Mouse (Mus musculus) heart, embryonic 14.5 days (tissue): Measurements from ENCODE around the gene Gpr62. TPM values are rescaled to one million over a fixed set of nuclear protein-coding genes. Genes with fewer than 3 reads are reported as not detected.

Experiments
- ATAC-seq: fragments of 200-750 bp; cut with Nextera tagmentation; 2 replicates; pipeline ENCODE4 v1.8.0; 2017; ENCODE audit warnings: low read depth, moderate TSS enrichment; ENCODE audit not compliant: insufficient number of reproducible peaks, insufficient read depth, low FRiP score
- H3K27ac ChIP-seq, 2 experiments: fragments of 200-500 bp in 1 of 2; fragments of 300-500 bp in 1 of 2; sonication (generic) in 1 of 2; replicated peaks in 1 of 2; 2 replicates each; pipeline ENCODE4 v1.5.1; 2012 to 2014; ENCODE audit warnings: low read depth in 2 of 2, low read length in 2 of 2, control low read depth in 1 of 2, mild to moderate bottlenecking in 1 of 2, mixed read lengths in 1 of 2; ENCODE audit not compliant: control insufficient read depth in 1 of 2, insufficient read depth in 1 of 2
- H3K27me3 ChIP-seq: fragments of 300-500 bp; sonication (generic); 2 replicates; pipeline ENCODE4 v1.6.1; 2014; ENCODE audit warnings: mild to moderate bottlenecking, low read length, control low read depth; ENCODE audit not compliant: control insufficient read depth, insufficient read depth
- H3K36me3 ChIP-seq: fragments of 300-500 bp; sonication (generic); 2 replicates; pipeline ENCODE4 v1.6.1; 2014; ENCODE audit warnings: mild to moderate bottlenecking, control low read depth, low read length, mixed read lengths; ENCODE audit not compliant: control insufficient read depth, insufficient read depth
- H3K4me1 ChIP-seq, 2 experiments: fragments of 200-500 bp in 1 of 2; fragments of 300-500 bp in 1 of 2; sonication (generic) in 1 of 2; 2 replicates each; pipeline ENCODE4 v1.6.1; 2012 to 2014; ENCODE audit warnings: low read length in 2 of 2, control low read depth in 1 of 2, mixed read lengths in 1 of 2; ENCODE audit not compliant: control insufficient read depth in 2 of 2, insufficient read depth in 2 of 2
- H3K4me2 ChIP-seq: fragments of 300-500 bp; sonication (generic); 2 replicates; pipeline ENCODE4 v1.6.1; 2014; ENCODE audit warnings: mild to moderate bottlenecking, low read length
- H3K4me3 ChIP-seq, 2 experiments: fragments of 200-500 bp in 1 of 2; fragments of 300-500 bp in 1 of 2; sonication (generic) in 1 of 2; 2 replicates each; pipeline ENCODE4 v1.5.1; 2012 to 2014; ENCODE audit warnings: low read length in 2 of 2, mild to moderate bottlenecking in 2 of 2, control low read depth in 1 of 2, low read depth in 1 of 2, moderate library complexity in 1 of 2; ENCODE audit not compliant: control insufficient read depth in 1 of 2, insufficient read depth in 1 of 2
- H3K9ac ChIP-seq: fragments of 300-500 bp; sonication (generic); 2 replicates; pipeline ENCODE4 v1.6.1; 2014; ENCODE audit warnings: mild to moderate bottlenecking, low read length
- H3K9me3 ChIP-seq: fragments of 300-500 bp; sonication (generic); 2 replicates; pipeline ENCODE4 v1.6.1; 2016; ENCODE audit warnings: low read length, control low read depth; ENCODE audit not compliant: control insufficient read depth
- WGBS: fragments of 180-500 bp; shearing (Covaris S2); extraction: QIAGEN DNeasy Blood & Tissue Kit; methylation state at CpG from one replicate; pipeline ENCODE4 v1.1.7; 2014; 5-methylcytosine and 5-hydroxymethylcytosine counted together
- polyA plus RNA-seq: library from polyadenylated mRNA; unstranded; fragments of >200 nt; fragmentation: Nextera tagmentation; extraction: Ambion mirVana; gene quantifications from 2 replicates; pipeline ENCODE4 v1.2.1, GENCODE M21; 2014

The Gpr62 gene
- polyA plus RNA-seq, 1 experiment from 2014 or later, result 0.46 TPM

DNA sequence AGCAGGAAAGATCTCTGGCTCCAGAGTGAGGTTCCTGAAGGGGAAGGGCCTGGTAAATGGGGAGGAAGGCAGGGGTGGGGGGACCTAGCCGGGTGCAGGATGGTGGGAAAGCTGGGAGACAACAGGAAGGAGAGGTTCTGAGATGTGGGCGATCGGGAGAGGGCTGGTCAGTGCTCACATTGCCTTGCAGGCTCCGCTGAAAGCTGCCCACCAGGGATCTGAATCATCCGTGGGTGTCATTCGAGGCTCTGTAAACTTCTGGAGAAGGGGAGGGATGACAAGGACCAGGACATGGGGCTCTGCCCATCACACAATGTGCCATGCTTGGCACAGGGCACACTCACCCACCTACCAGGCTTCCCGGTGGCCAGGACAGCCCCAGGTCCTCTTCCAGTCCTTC lies 32.3 kb downstream of the Gpr62 start:
- 72% methylated on average over 7 of the region's 7 CpGs for WGBS
- H3K4me1 ChIP-seq, result peaks cover 11 to 18% of the 10 kb centered on the region in 2 experiments
- H3K27ac ChIP-seq, result no peak overlapping the region
- peaks cover 42% of the 10 kb centered on the region for H3K36me3 ChIP-seq
- no peaks in the 10 kb centered on the region for H3K9me3 ChIP-seq
- ATAC-seq, result no peak
- H3K9ac ChIP-seq, result no peak overlapping the region
- H3K4me2 ChIP-seq, result no peak overlapping the region
- H3K4me3 ChIP-seq, result no peak overlapping the region
- H3K27me3 ChIP-seq, result no peaks in the 10 kb centered on the region

DNA sequence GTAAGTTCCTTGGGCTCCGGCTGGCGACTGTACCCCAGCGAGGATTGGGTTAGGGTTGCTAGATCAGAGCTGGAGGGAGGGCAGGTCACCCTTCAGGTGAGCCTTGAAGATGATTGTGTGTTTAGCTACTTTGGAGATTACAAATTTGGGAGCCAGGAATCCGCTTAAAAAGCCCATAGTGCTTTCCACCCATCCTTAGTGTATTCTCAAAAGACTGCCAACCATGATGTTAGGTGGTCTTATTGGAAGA lies 35.8 kb downstream of the Gpr62 start:
- H3K36me3 ChIP-seq, result peaks cover 42% of the 10 kb centered on the region
- peak overlapping the region; percentile 72 to 86 for H3K4me3 ChIP-seq
- no peaks in the 10 kb centered on the region for H3K27me3 ChIP-seq
- no peaks in the 10 kb centered on the region for H3K9me3 ChIP-seq
- peak overlapping the region; percentile 89 to 93 for H3K27ac ChIP-seq
- peak overlapping the region; percentile 82 for H3K4me2 ChIP-seq
- WGBS, result 3% methylated on average over 4 of the region's 4 CpGs
- peaks cover 6 to 9% of the 10 kb centered on the region in 2 experiments for H3K4me1 ChIP-seq
- H3K9ac ChIP-seq, result peak overlapping the region; percentile 99
- no peak for ATAC-seq

DNA sequence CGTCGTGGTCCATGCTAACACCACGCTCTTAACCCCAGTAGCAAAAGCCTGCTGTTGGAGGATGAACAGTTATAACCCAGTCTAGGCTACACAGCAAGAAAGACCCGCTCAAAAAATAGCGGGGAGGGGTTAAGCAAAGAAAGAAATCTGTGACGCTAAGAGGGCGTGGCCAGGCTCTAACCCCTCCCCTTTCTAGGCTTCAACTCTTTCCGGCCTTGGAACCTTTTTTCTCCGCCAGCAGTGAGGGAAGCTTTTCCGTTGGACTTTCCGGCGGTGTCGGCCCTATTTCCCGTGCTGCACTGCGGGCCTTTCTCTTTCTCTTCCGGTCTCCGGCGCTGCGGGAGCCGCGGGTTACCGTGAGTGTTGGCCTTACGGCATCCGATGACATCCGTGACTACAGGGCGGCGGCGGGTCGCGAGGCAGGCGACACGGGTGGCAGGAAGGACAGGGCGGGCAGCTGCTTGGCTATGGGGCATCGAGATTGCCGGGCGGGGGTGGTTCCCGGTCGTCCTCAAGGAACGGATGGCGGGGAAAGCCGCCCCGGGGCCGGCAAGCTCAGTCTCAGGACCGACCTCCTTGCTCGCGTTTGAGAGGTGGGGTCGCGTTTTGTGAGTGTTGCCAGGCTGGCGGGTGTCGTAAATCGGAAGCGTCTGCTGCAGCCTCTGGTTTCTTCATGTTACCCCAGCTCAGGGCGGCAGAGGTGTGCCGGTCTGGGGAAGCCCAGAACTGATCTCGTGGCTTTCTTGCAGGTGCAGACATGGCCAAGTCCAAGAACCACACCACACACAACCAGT lies 36.3 kb downstream of the Gpr62 start, which contains the start of gene Rpl29:
Gene Rpl29 (plus strand): TSS at position 234 of the 794 bp plus-strand sequence.
- Histone ChIP-seq H3K4me1 (peaks cover 6 to 9% of the 10 kb centered on the region in 2 experiments), H3K36me3 (peaks cover 41% of the 10 kb centered on the region), H3K4me2 (peak within 1 kb of the TSS; percentile 82), H3K9ac (peak within 1 kb of the TSS; percentile 99), H3K9me3 (no peaks in the 10 kb centered on the region), H3K4me3 (peak within 1 kb of the TSS; percentile 72 to 86), H3K27ac (peak within 1 kb of the TSS; percentile 93 to 99), H3K27me3 (no peaks in the 10 kb centered on the region)
- WGBS, result under 1% methylated on average over 55 of the region's 55 CpGs
- peak; percentile 85 for ATAC-seq

DNA sequence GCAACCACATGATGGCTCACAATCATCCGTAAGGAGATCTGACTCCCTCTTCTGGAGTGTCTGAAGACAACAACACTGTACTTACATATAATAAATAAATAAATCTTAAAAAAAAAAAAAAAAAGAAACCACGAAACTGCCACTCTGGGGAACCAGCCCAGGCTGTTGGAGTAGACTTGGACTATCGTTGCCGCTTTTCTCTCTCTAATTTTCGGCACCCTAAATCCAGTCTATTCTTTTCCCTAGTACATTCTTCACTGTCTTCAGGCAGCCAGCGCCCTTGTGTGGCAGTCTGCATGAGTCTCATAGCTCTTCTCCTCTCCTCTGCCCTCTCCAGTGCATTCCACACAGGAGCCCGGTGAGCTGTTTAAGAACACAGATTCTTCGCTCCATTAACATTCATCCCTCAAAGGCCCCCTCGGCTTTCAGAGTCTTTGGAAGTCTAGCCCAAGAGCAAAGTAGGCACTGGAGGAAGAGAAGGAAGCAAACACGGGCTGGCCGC lies 37.0 kb downstream of the Gpr62 start:
- peak overlapping the region; percentile 93 to 99 for H3K27ac ChIP-seq
- WGBS, result 12% methylated on average over 11 of the region's 11 CpGs
- peak; percentile 58 for ATAC-seq

DNA sequence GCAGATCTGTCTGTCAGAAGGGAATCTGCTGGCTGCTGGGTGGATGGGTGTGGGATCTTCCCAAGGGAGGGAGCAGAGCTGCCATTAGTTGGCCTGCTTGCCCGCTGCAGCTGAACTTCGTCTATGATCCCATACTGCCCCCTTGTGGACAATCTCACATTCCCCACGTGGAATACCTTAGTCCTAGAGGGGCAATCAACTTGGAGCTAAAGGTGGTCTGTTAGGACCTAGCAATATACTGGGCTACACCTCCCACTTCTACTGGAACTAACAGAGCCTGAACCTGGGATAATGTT lies 43.9 kb downstream of the Gpr62 start:
- WGBS, result 0% methylated on average over 3 of the region's 3 CpGs
- no peaks in the 10 kb centered on the region for H3K36me3 ChIP-seq
- H3K4me1 ChIP-seq, result peaks cover 24% of the 10 kb centered on the region in 2 experiments
- no peaks in the 10 kb centered on the region for H3K9me3 ChIP-seq
- H3K4me3 ChIP-seq, result no peak overlapping the region
- H3K9ac ChIP-seq, result no peak overlapping the region
- peak overlapping the region; percentile 44; the same call in 1 of the 2 replicates for H3K4me2 ChIP-seq
- H3K27ac ChIP-seq, result no peak overlapping the region
- peak; percentile 60 for ATAC-seq
- 0 out of 2 replicates have a peak, but pooled peaks cover 3% of the 10 kb centered on the region for H3K27me3 ChIP-seq

More for the DNA sequence above, 37.0 kb downstream of the Gpr62 start:
- H3K4me1 ChIP-seq, result peaks cover 6 to 9% of the 10 kb centered on the region in 2 experiments
- H3K4me2 ChIP-seq, result peak overlapping the region; percentile 82
- no peaks in the 10 kb centered on the region for H3K27me3 ChIP-seq
- no peaks in the 10 kb centered on the region for H3K9me3 ChIP-seq
- peak overlapping the region; percentile 69 for H3K9ac ChIP-seq
- H3K4me3 ChIP-seq, result peak overlapping the region; percentile 59 to 86
- H3K36me3 ChIP-seq, result peaks cover 35% of the 10 kb centered on the region

DNA sequence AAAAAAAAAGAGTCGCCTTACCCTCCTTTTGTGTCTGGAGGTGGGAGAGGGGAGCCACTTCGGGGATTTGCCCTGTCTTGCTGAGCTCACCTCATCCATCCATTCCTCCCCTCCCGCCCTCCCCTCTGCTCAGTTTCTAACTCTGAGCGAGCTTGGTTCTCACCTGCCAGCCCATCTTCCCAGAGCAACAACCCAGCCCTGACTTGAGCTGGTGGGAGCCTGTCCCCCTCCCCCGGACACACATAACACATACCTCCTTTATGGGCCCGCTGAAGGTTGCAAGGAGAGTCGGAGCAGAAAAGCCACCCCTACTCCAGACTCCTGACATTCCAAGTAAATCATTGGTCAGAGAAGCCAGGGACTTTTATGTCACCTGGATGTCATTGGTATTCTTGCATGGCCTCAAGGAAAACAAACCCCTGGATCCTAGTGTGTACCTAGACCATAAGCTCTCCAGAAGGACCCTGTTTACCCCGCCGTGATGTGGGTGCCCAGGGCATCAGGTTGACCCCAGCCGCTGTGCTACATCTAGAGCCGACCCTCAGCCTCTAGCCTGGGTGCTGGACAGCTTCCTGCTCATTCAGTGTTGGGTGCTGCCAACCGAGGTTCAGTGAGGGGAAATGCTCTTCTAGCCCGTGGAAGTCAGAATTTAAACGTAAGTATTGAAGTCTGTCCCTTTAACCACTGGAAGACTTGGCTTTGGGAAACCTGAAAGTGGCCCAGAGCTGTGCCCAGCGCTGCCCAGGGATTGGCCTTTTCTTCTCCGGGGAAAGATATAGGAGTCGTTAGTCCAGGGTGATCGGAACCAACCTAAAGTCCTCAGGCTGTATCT lies 44.5 kb downstream of the Gpr62 start:
- 0 out of 2 replicates have a peak, but pooled peaks cover 3% of the 10 kb centered on the region for H3K27me3 ChIP-seq
- ATAC-seq, result no peak
- WGBS, result 19% methylated on average over 18 of the region's 18 CpGs
- H3K4me2 ChIP-seq, result peak overlapping the region; percentile 44; the same call in 1 of the 2 replicates
- no peaks in the 10 kb centered on the region for H3K9me3 ChIP-seq
- no peak overlapping the region for H3K4me3 ChIP-seq
- no peaks in the 10 kb centered on the region for H3K36me3 ChIP-seq
- no peak overlapping the region for H3K9ac ChIP-seq
- H3K4me1 ChIP-seq, result peaks cover 24% of the 10 kb centered on the region in 2 experiments
- H3K27ac ChIP-seq, result no peak overlapping the region

DNA sequence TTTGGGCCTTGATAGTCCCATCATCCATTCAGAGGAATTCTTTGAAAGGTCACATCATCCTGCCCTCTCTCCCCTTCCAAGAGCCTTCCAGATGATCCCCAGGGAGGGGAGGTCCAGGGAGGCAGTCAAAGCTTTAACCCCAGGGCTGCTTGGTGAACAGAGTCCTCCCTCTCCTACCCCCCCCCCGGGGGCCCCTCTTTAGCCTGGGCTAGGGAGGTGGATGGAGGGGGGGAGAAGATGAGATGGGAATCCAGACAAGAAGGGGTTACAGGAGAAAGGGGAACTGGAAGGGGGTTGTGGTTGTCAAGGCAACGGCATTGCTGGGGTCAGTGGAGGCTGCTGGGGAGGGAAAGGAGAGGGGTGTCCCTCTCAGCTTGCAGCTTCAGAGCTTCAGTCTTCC lies 45.1 kb downstream of the Gpr62 start:
- no peak overlapping the region for H3K9ac ChIP-seq
- no peak for ATAC-seq
- no peaks in the 10 kb centered on the region for H3K36me3 ChIP-seq
- no peak overlapping the region for H3K4me2 ChIP-seq
- no peak overlapping the region for H3K27ac ChIP-seq
- 7% methylated on average over 2 of the region's 2 CpGs for WGBS
- peaks cover 24% of the 10 kb centered on the region in 2 experiments for H3K4me1 ChIP-seq
- no peak overlapping the region for H3K4me3 ChIP-seq
- no peaks in the 10 kb centered on the region for H3K9me3 ChIP-seq
- 0 out of 2 replicates have a peak, but pooled peaks cover 3% of the 10 kb centered on the region for H3K27me3 ChIP-seq
